Mouse (Mus musculus) liver, postnatal 0 days (tissue): ENCODE results near the gene Hyou1. TPM values are rescaled to one million over a fixed set of nuclear protein-coding genes. Genes with fewer than 3 reads are reported as not detected.

Experiments used
- ATAC-seq: fragments of 200-750 bp; cut with Nextera tagmentation; 2 replicates; pipeline ENCODE4 v1.8.0; 2017; ENCODE audit warnings: mild to moderate bottlenecking, moderate library complexity
- DNase-seq: peaks from one replicate; pipeline ENCODE4 v3.0.0-alpha.2; 2016
- H3K27ac ChIP-seq: fragments of 300-500 bp; sonication (generic); 2 replicates; pipeline ENCODE4 v1.5.1; 2014; ENCODE audit warnings: antibody characterized with exemption, moderate library complexity, mild to moderate bottlenecking, low read depth
- H3K27me3 ChIP-seq: fragments of 300-500 bp; sonication (generic); 2 replicates; pipeline ENCODE4 v1.6.1; 2014; ENCODE audit warnings: low read length, control low read depth, mixed read lengths; ENCODE audit not compliant: insufficient read depth
- H3K36me3 ChIP-seq: fragments of 300-500 bp; sonication (generic); replicated peaks from 2 replicates; pipeline ENCODE4 v1.6.1; 2014; ENCODE audit warnings: mild to moderate bottlenecking, control low read depth, low read length, moderate library complexity, mixed read lengths; ENCODE audit not compliant: insufficient read depth
- H3K4me1 ChIP-seq: fragments of 300-500 bp; sonication (generic); 2 replicates; pipeline ENCODE4 v1.6.1; 2014; ENCODE audit warnings: antibody characterized with exemption, mild to moderate bottlenecking, control low read depth; ENCODE audit not compliant: insufficient read depth
- H3K4me2 ChIP-seq: fragments of 300-500 bp; sonication (generic); 2 replicates; pipeline ENCODE4 v1.6.1; 2014; ENCODE audit warnings: low read depth, mild to moderate bottlenecking, low read length, moderate library complexity, mixed read lengths
- H3K4me3 ChIP-seq: fragments of 300-500 bp; sonication (generic); 2 replicates; pipeline ENCODE4 v1.5.1; 2014; ENCODE audit warnings: low read depth, low read length
- H3K9ac ChIP-seq: fragments of 300-500 bp; sonication (generic); replicated peaks from 2 replicates; pipeline ENCODE4 v1.6.1; 2014; ENCODE audit warnings: mild to moderate bottlenecking, moderate library complexity
- H3K9me3 ChIP-seq: fragments of 300-500 bp; sonication (generic); 2 replicates; pipeline ENCODE4 v1.6.1; 2016; ENCODE audit warnings: mild to moderate bottlenecking, control low read depth, low read length, mixed read lengths
- CTCF ChIP-seq: sonication (generic); IDR thresholded peaks from 2 replicates; pipeline ENCODE4 v1.5.1; 2016; ENCODE audit warnings: antibody characterized with exemption, low read depth
- EP300 ChIP-seq: IDR thresholded peaks from 2 replicates; pipeline ENCODE4 v1.6.1; 2016; ENCODE audit warnings: antibody characterized with exemption, low read depth, mild to moderate bottlenecking
- WGBS: fragments of 180-500 bp; shearing (Covaris S2); extraction: QIAGEN DNeasy Blood & Tissue Kit; methylation state at CpG from one replicate; pipeline ENCODE4 v1.1.7; 2014; ENCODE audit not compliant: insufficient replicate concordance; 5-methylcytosine and 5-hydroxymethylcytosine counted together
- polyA plus RNA-seq: library from polyadenylated mRNA; unstranded; fragments of >200 nt; fragmentation: Nextera tagmentation; extraction: Ambion mirVana; gene quantifications from 2 replicates; pipeline ENCODE4 v1.2.1, GENCODE M21; 2015

Gene Hyou1
- polyA plus RNA-seq, 1 experiment from 2014 or later: 6.6 TPM

DNA sequence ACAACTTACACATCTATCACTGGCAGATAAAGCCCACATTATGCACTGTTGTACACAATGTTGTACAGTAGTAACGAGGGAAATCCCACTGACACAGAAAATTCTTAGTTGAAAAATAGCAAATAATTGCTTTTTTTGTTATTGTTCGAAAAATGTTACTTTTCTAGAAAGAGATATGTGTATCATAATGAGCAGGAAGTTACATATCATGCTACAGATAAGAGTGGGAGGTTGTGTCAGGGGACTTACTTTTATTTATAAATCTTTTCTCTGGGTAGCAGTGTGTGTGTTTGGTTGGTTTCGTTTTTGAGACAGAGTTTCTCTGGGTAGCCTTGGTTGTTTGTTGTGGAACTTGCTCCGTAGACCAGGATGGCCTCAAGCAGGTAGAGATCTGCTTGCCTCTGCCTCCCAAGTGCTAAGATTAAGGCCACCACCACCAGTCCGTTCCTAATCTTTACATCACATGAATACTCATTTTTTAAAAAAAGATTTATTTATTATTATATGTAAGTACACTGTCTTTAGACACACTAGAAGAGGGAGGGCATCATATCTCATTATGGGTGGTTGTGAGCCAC lies 1.0 kb upstream of the Hyou1 start:
- DNase-seq (no peak), ATAC-seq (no peak)
- peaks cover 27% of the 10 kb centered on the region for H3K4me1 ChIP-seq
- H3K27me3 ChIP-seq: no peaks in the 10 kb centered on the region
- peak overlapping the region; percentile 75 for H3K4me3 ChIP-seq
- TF ChIP-seq CTCF (no peak), EP300 (no peak)
- H3K9me3 ChIP-seq: no peaks in the 10 kb centered on the region
- WGBS: 50% methylated on average over 5 of the region's 5 CpGs
- peak overlapping the region; percentile 82 for H3K27ac ChIP-seq
- H3K4me2 ChIP-seq: peak overlapping the region; percentile 75
- H3K36me3 ChIP-seq: peaks cover 22% of the 10 kb centered on the region
- H3K9ac ChIP-seq: peak overlapping the region; percentile 64

DNA sequence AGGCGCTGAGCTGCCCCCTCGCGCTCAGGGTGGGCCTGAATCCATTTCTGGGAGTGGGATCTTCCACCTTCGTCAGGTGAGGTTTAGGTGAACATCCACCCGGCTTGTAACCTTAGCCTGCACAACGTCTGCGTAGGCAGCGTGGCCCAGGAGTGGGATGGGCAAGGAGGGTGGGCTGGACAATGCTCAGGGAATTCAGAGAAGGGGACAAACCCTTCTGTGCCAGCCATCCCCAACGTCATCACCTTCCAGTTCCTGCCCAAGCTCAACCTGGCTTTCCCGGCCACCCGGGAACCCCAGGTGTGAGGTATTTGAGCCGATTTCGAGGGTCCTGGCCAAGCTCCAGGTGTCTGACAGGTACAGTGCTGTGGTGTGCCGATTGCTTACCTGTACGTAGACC lies 572 bp downstream of the Hyou1 start:
- TF ChIP-seq EP300: no peak
- TF ChIP-seq CTCF: no peak
- whole genome bisulfite sequencing: 6% methylated on average over 15 of the region's 15 CpGs
- ATAC-seq: peak; percentile 2; the same call in 1 of the 2 replicates

DNA sequence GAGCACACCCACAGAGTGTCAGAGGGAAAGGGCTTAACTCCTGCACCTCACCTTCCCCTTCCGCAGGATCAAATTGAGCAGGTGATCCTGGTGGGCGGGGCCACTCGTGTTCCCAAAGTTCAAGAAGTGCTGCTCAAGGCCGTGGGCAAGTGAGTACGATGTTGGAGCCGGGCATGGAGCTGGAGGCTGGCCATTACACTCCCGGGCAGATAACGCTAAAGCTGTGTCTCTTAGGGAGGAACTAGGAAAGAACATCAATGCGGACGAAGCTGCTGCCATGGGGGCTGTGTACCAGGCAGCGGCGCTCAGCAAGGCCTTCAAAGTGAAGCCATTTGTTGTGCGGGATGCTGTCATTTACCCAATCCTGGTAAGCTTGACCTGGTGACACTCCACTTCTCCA lies 5.3 kb downstream of the Hyou1 start:
- DNase-seq (no peak), ATAC-seq (no peak)
- H3K4me3 ChIP-seq: no peak overlapping the region
- no peaks in the 10 kb centered on the region for H3K9me3 ChIP-seq
- no peaks in the 10 kb centered on the region for H3K27me3 ChIP-seq
- no peak for TF ChIP-seq CTCF
- 86% methylated on average over 13 of the region's 13 CpGs for WGBS
- no peak overlapping the region for H3K4me2 ChIP-seq
- peaks cover 76% of the 10 kb centered on the region for H3K36me3 ChIP-seq
- H3K9ac ChIP-seq: no peak overlapping the region
- H3K27ac ChIP-seq: no peak overlapping the region
- H3K4me1 ChIP-seq: peaks cover 12% of the 10 kb centered on the region

More for the DNA sequence above, 572 bp downstream of the Hyou1 start:
- Histone ChIP-seq H3K9me3 (no peaks in the 10 kb centered on the region), H3K27ac (peak overlapping the region; percentile 88), H3K4me2 (peak overlapping the region; percentile 96), H3K27me3 (no peaks in the 10 kb centered on the region), H3K4me1 (peaks cover 23% of the 10 kb centered on the region), H3K36me3 (peaks cover 33% of the 10 kb centered on the region), H3K9ac (peak overlapping the region; percentile 86), H3K4me3 (peak overlapping the region; percentile 75)
- no peak for DNase-seq

DNA sequence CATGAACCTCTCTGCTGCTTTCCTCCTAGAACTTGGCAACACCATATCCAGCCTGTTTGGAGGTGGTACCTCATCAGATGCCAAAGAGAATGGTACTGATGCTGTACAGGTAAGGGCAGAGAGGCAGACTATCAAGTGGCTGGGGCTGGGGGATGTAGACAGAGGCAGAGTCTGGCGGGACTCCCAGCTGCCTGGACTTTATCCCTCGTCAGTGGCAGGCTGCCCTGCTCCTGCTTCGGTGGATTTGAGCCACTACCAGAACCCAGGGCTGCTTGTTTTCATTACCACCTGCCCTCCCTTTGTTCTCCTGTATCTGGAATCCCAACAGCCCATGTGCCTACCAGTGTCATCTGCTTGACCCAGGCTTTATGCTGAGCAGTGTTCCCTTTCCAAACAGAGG lies 7.9 kb downstream of the Hyou1 start:
- H3K4me1 ChIP-seq: no peaks in the 10 kb centered on the region

DNA sequence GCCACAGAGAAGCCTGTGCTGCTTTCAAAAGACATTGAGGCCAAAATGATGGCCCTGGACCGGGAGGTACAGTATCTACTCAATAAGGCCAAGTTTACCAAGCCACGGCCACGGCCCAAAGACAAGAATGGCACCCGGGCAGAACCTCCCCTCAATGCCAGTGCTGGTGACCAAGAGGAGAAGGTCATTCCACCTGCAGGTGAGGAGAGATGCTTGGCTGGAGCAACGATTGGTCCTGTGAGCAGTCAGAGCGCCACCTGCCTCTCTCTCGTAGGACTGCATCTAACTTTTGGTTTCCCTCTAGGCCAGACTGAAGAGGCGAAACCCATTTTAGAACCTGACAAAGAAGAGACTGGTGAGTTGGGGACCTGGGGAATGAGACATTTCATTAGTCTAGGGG lies 10.0 kb downstream of the Hyou1 start:
- DNase-seq: peak; percentile 69
- H3K27me3 ChIP-seq: no peaks in the 10 kb centered on the region
- H3K4me2 ChIP-seq: no peak overlapping the region
- H3K9me3 ChIP-seq: no peaks in the 10 kb centered on the region
- WGBS: 58% methylated on average over 8 of the region's 8 CpGs
- peaks cover 61% of the 10 kb centered on the region for H3K36me3 ChIP-seq
- no peaks in the 10 kb centered on the region for H3K4me1 ChIP-seq
- 0 out of 2 replicates have a peak, but pooled peaks have one; percentile 28 for ATAC-seq
- TF ChIP-seq EP300 (no peak), CTCF (peak; percentile 87)
- H3K4me3 ChIP-seq: no peak overlapping the region
- H3K9ac ChIP-seq: no peak overlapping the region
- no peak overlapping the region for H3K27ac ChIP-seq

More for the DNA sequence above, 7.9 kb downstream of the Hyou1 start:
- Histone ChIP-seq H3K9me3 (no peaks in the 10 kb centered on the region), H3K27me3 (no peaks in the 10 kb centered on the region), H3K9ac (no peak overlapping the region), H3K4me3 (no peak overlapping the region), H3K36me3 (peaks cover 75% of the 10 kb centered on the region), H3K4me2 (no peak overlapping the region), H3K27ac (no peak overlapping the region)
- no peak for TF ChIP-seq CTCF
- no peak for TF ChIP-seq EP300
- no peak for ATAC-seq
- DNase-seq: no peak
- 73% methylated on average over 3 of the region's 3 CpGs for WGBS

DNA sequence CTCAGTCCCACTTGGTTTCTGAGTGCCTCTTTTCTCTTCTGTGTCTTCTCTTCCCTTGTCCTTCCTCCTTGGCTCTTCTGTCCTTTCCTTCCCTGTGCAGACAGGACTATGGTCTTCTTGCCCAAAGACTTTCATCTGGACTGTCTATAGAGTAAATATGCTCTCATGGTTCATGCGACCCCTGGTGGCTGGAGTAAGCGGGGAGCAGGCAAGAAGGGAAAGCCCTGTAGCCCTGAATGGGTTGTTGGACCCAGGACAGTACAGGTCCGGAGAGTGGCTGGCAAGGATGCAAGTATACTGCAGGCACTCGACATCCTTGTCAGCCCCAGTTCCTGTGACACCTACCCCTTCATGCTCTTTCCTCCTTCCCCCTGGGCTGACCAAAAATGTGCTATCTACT lies 12.2 kb downstream of the Hyou1 start:
- WGBS: 25% methylated on average over 4 of the region's 4 CpGs
- peak; percentile 52 for ATAC-seq
- Histone ChIP-seq H3K4me1 (no peaks in the 10 kb centered on the region), H3K36me3 (peaks cover 43% of the 10 kb centered on the region), H3K9ac (no peak overlapping the region), H3K27me3 (no peaks in the 10 kb centered on the region), H3K9me3 (no peaks in the 10 kb centered on the region), H3K4me2 (no peak overlapping the region), H3K4me3 (no peak overlapping the region), H3K27ac (no peak overlapping the region)
- peak; percentile 82 for DNase-seq
- TF ChIP-seq CTCF (peak; percentile 93), EP300 (no peak)
